Mouse (Mus musculus) hindbrain, embryonic 16.5 days (tissue): ENCODE results near the gene Aldh3a1. TPM values are rescaled to one million over a fixed set of nuclear protein-coding genes. Genes with fewer than 3 reads are reported as not detected.
"Not testable (repeated sequence)": the region's sequence is repeated elsewhere in the genome, so short reads cannot be mapped to it uniquely, and the experiment has no call there.

Experiments
- ATAC-seq: fragments of 200-750 bp; cut with Nextera tagmentation; 2 replicates; pipeline ENCODE4 v1.8.0; 2017; ENCODE audit warnings: moderate TSS enrichment, moderate library complexity
- H3K27ac ChIP-seq: fragments of 300-500 bp; sonication (generic); 2 replicates; pipeline ENCODE4 v1.5.1; 2014; ENCODE audit warnings: low read depth, mild to moderate bottlenecking, control low read depth, low read length, moderate library complexity
- H3K27me3 ChIP-seq: fragments of 300-500 bp; sonication (generic); replicated peaks from 2 replicates; pipeline ENCODE4 v1.6.1; 2014; ENCODE audit warnings: low read length; ENCODE audit not compliant: control insufficient read depth, insufficient read depth
- H3K36me3 ChIP-seq: fragments of 300-500 bp; sonication (generic); 2 replicates; pipeline ENCODE4 v1.6.1; 2014; ENCODE audit warnings: mild to moderate bottlenecking, low read length, moderate library complexity, mixed read lengths; ENCODE audit not compliant: control insufficient read depth, insufficient read depth
- H3K4me1 ChIP-seq: fragments of 300-500 bp; sonication (generic); 2 replicates; pipeline ENCODE4 v1.6.1; 2014; ENCODE audit warnings: low read depth, low read length; ENCODE audit not compliant: control insufficient read depth, insufficient read depth
- H3K4me2 ChIP-seq: fragments of 300-500 bp; sonication (generic); 2 replicates; pipeline ENCODE4 v1.6.1; 2014; ENCODE audit warnings: mild to moderate bottlenecking, low read length, control low read depth, moderate library complexity
- H3K4me3 ChIP-seq: fragments of 300-500 bp; sonication (generic); 2 replicates; pipeline ENCODE4 v1.5.1; 2014; ENCODE audit warnings: mild to moderate bottlenecking, low read length, control low read depth, moderate library complexity
- H3K9ac ChIP-seq: fragments of 300-500 bp; sonication (generic); 2 replicates; pipeline ENCODE4 v1.6.1; 2014; ENCODE audit warnings: low read depth, mild to moderate bottlenecking, control low read depth, low read length, moderate library complexity
- H3K9me3 ChIP-seq: fragments of 300-500 bp; sonication (generic); 2 replicates; pipeline ENCODE4 v1.6.1; 2014; ENCODE audit warnings: mild to moderate bottlenecking, low read length, moderate library complexity; ENCODE audit not compliant: control insufficient read depth
- WGBS: fragments of 180-500 bp; shearing (Covaris S2); extraction: QIAGEN DNeasy Blood & Tissue Kit; methylation state at CpG from one replicate; pipeline ENCODE4 v1.1.7; 2014; 5-methylcytosine and 5-hydroxymethylcytosine counted together
- polyA plus RNA-seq: library from polyadenylated mRNA; unstranded; fragments of >200 nt; fragmentation: Nextera tagmentation; extraction: Ambion mirVana; gene quantifications from 2 replicates; pipeline ENCODE4 v1.2.1, GENCODE M21; 2015

Aldh3a1 gene
- polyA plus RNA-seq, 1 experiment from 2014 or later: 0.40 TPM

- not testable (repeated sequence) for H3K4me3 ChIP-seq, H3K27ac ChIP-seq, H3K4me1 ChIP-seq, H3K9me3 ChIP-seq, H3K36me3 ChIP-seq, ATAC-seq, H3K27me3 ChIP-seq, H3K9ac ChIP-seq, H3K4me2 ChIP-seq
- WGBS: 89% methylated on average over 7 of the region's 10 CpGs
Measured at GRCm38 (mm10) chr11:61192123-61192522, 15.2 kb upstream of the Aldh3a1 start.

- Histone ChIP-seq H3K4me1 (no peaks in the 10 kb centered on the region), H3K9ac (no peak overlapping the region), H3K4me3 (no peak overlapping the region), H3K4me2 (no peak overlapping the region), H3K36me3 (no peaks in the 10 kb centered on the region), H3K9me3 (no peaks in the 10 kb centered on the region), H3K27ac (no peak overlapping the region), H3K27me3 (no peaks in the 10 kb centered on the region)
- ATAC-seq: no peak
- 100% methylated on average over 2 of the region's 2 CpGs for WGBS
Measured at GRCm38 (mm10) chr11:61192779-61193178, 14.6 kb upstream of the Aldh3a1 start.

GRCm38 (mm10) chr11:61193392-61193791 is 13.9 kb upstream of the Aldh3a1 start:
- Histone ChIP-seq H3K36me3 (no peaks in the 10 kb centered on the region), H3K27me3 (no peaks in the 10 kb centered on the region), H3K9ac (no peak overlapping the region), H3K27ac (no peak overlapping the region), H3K4me2 (no peak overlapping the region), H3K4me3 (no peak overlapping the region), H3K9me3 (no peaks in the 10 kb centered on the region), H3K4me1 (no peaks in the 10 kb centered on the region)
- 8% methylated on average over 9 of the region's 9 CpGs for WGBS
- peak; percentile 72; the same call in 1 of the 2 replicates for ATAC-seq

- Histone ChIP-seq H3K4me1 (no peaks in the 10 kb centered on the region), H3K9ac (no peak overlapping the region), H3K27ac (no peak overlapping the region), H3K4me3 (no peak overlapping the region), H3K36me3 (no peaks in the 10 kb centered on the region), H3K9me3 (no peaks in the 10 kb centered on the region), H3K4me2 (no peak overlapping the region), H3K27me3 (no peaks in the 10 kb centered on the region)
- no peak for ATAC-seq
- WGBS: 87% methylated on average over 14 of the region's 14 CpGs
Measured at GRCm38 (mm10) chr11:61196616-61197353, 10.6 kb upstream of the Aldh3a1 start.

- H3K9ac ChIP-seq: no peak overlapping the region
- H3K4me3 ChIP-seq: no peak overlapping the region
- no peaks in the 10 kb centered on the region for H3K4me1 ChIP-seq
- H3K27ac ChIP-seq: no peak overlapping the region
- no peak for ATAC-seq
- no peaks in the 10 kb centered on the region for H3K36me3 ChIP-seq
- no peak overlapping the region for H3K4me2 ChIP-seq
- H3K27me3 ChIP-seq: no peaks in the 10 kb centered on the region
- H3K9me3 ChIP-seq: no peaks in the 10 kb centered on the region
Measured at GRCm38 (mm10) chr11:61197935-61198334, 9.4 kb upstream of the Aldh3a1 start.

GRCm38 (mm10) chr11:61199620-61200362 is 7.5 kb upstream of the Aldh3a1 start:
- WGBS: 65% methylated on average over 4 of the region's 4 CpGs
- H3K27ac ChIP-seq: no peak overlapping the region
- no peak overlapping the region for H3K4me2 ChIP-seq
- no peaks in the 10 kb centered on the region for H3K9me3 ChIP-seq
- no peaks in the 10 kb centered on the region for H3K36me3 ChIP-seq
- no peaks in the 10 kb centered on the region for H3K4me1 ChIP-seq
- H3K4me3 ChIP-seq: no peak overlapping the region
- no peak for ATAC-seq
- no peak overlapping the region for H3K9ac ChIP-seq
- H3K27me3 ChIP-seq: no peaks in the 10 kb centered on the region

GRCm38 (mm10) chr11:61202186-61202585 is 5.2 kb upstream of the Aldh3a1 start:
- 59% methylated on average over 6 of the region's 6 CpGs for WGBS
- H3K4me2 ChIP-seq: no peak overlapping the region
- H3K9me3 ChIP-seq: no peaks in the 10 kb centered on the region
- no peaks in the 10 kb centered on the region for H3K4me1 ChIP-seq
- ATAC-seq: no peak
- H3K4me3 ChIP-seq: no peak overlapping the region
- no peaks in the 10 kb centered on the region for H3K36me3 ChIP-seq
- no peaks in the 10 kb centered on the region for H3K27me3 ChIP-seq
- H3K27ac ChIP-seq: no peak overlapping the region
- H3K9ac ChIP-seq: no peak overlapping the region

GRCm38 (mm10) chr11:61202810-61203209 is 4.5 kb upstream of the Aldh3a1 start:
- Histone ChIP-seq H3K4me1 (no peaks in the 10 kb centered on the region), H3K36me3 (no peaks in the 10 kb centered on the region), H3K4me3 (no peak overlapping the region), H3K9me3 (no peaks in the 10 kb centered on the region), H3K4me2 (no peak overlapping the region), H3K27ac (no peak overlapping the region), H3K9ac (no peak overlapping the region), H3K27me3 (no peaks in the 10 kb centered on the region)
- WGBS: 80% methylated on average over 2 of the region's 2 CpGs
- ATAC-seq: no peak

- Histone ChIP-seq H3K9me3 (no peaks in the 10 kb centered on the region), H3K4me3 (no peak overlapping the region), H3K4me1 (no peaks in the 10 kb centered on the region), H3K27me3 (no peaks in the 10 kb centered on the region), H3K9ac (no peak overlapping the region), H3K27ac (no peak overlapping the region), H3K36me3 (no peaks in the 10 kb centered on the region), H3K4me2 (no peak overlapping the region)
- ATAC-seq: no peak
- WGBS: 96% methylated on average over 9 of the region's 10 CpGs
Measured at GRCm38 (mm10) chr11:61205167-61205950, 2.0 kb upstream of the Aldh3a1 start.
